Mouse (Mus musculus) left cerebral cortex, postnatal 14 days (tissue): ENCODE results near the gene Erlin1. TPM values are rescaled to one million over a fixed set of nuclear protein-coding genes. Genes with fewer than 3 reads are reported as not detected.

Experiments
- DNase-seq, 2 experiments: peaks; one replicate each; pipeline ENCODE4 v3.0.0; 2021 to 2022; ENCODE audit warnings: low spot score in 2 of 2, mixed read lengths in 1 of 2
- intact Hi-C: fragments of 180-260 bp; cut with DNase I; formaldehyde crosslinking; loops from one replicate; pipeline ENCODE4 v1.15.1; 2025
- total RNA-seq, 2 experiments: library from RNA; stranded (reverse); gene quantifications; 2 replicates each; pipeline ENCODE4 v1.2.3; 2021

The Erlin1 gene
- total RNA-seq, 2 experiments from 2014 or later: 20.1 to 23.2 TPM

- intact Hi-C loops: no loop called here
- DNase-seq: no peak
Measured at GRCm38 (mm10) chr19:44008784-44009183, 60.8 kb downstream of the Erlin1 start.

- intact Hi-C loops: no loop called here
- peak; percentile 25 to 55 for DNase-seq
Measured at GRCm38 (mm10) chr19:44007186-44007585, 62.4 kb downstream of the Erlin1 start.

GRCm38 (mm10) chr19:44005025-44005424 is 64.6 kb downstream of the Erlin1 start:
- intact Hi-C loops: no loop called here

GRCm38 (mm10) chr19:44004261-44004660 is 65.3 kb downstream of the Erlin1 start:
- DNase-seq: no peak
- intact Hi-C loops: no loop called here

More at GRCm38 (mm10) chr19:44005025-44005424, 64.6 kb downstream of the Erlin1 start:
- no peak for DNase-seq

- intact Hi-C loops: no loop called here
- DNase-seq: peak; percentile 35 to 37
Measured at GRCm38 (mm10) chr19:44000720-44001119, 68.9 kb downstream of the Erlin1 start.

- intact Hi-C loops: no loop called here
- DNase-seq: no peak
Measured at GRCm38 (mm10) chr19:44000061-44000460, 69.5 kb downstream of the Erlin1 start.

GRCm38 (mm10) chr19:43998802-43999527 is 70.6 kb downstream of the Erlin1 start:
- DNase-seq: no peak
- intact Hi-C loops: no loop called here

- intact Hi-C loops: no loop called here
- peak; percentile 67 to 74 for DNase-seq
Measured at GRCm38 (mm10) chr19:43998101-43998500, 71.5 kb downstream of the Erlin1 start.

- no peak for DNase-seq
- intact Hi-C loops: no loop called here
Measured at GRCm38 (mm10) chr19:43995427-43995826, 74.2 kb downstream of the Erlin1 start.

GRCm38 (mm10) chr19:43992464-43992863 is 77.1 kb downstream of the Erlin1 start:
- DNase-seq: no peak
- intact Hi-C loops: no loop called here

GRCm38 (mm10) chr19:43990362-43990761 is 79.2 kb downstream of the Erlin1 start:
- intact Hi-C loops: no loop called here
- no peak for DNase-seq

- DNase-seq: no peak
- intact Hi-C loops: no loop called here
Measured at GRCm38 (mm10) chr19:43986069-43986794, 83.4 kb downstream of the Erlin1 start, which contains the start of gene Cpn1. Gene Cpn1 (minus strand): TSS chr19:43986556.

Other genes with a start within 250 kb of the Erlin1 start
- 10 to 100 TPM in 1 of 2 experiments, 1 to 10 TPM in 1; 9.4 to 10.7 TPM for gene Dnmbp, start 129.6 kb downstream of the Erlin1 start, total RNA-seq
- gene Cpn1, start 83.2 kb downstream of the Erlin1 start, total RNA-seq: under 1 TPM; 0.15 to 0.31 TPM
- gene Cyp2c23, start 40.6 kb downstream of the Erlin1 start, total RNA-seq: under 1 TPM; 0.24 to 0.40 TPM
- gene Chuk, start 37.7 kb upstream of the Erlin1 start, total RNA-seq: 10 to 100 TPM; 40.9 to 54.5 TPM
- gene Cwf19l1, start 66.1 kb upstream of the Erlin1 start, total RNA-seq: 10 to 100 TPM; 16.6 to 19.4 TPM
- 10 to 100 TPM; 71.4 to 73.9 TPM for gene Bloc1s2, start 76.7 kb upstream of the Erlin1 start, total RNA-seq
- under 1 TPM in 1 of 2 experiments, not detected in 1; 0.11 TPM for gene Pkd2l1, start 122.7 kb upstream of the Erlin1 start, total RNA-seq
- 1 to 10 TPM; 1.5 to 1.6 TPM for gene Scd3, start 133.5 kb upstream of the Erlin1 start, total RNA-seq
- gene Scd2, start 223.9 kb upstream of the Erlin1 start, total RNA-seq: 100 to 1,000 TPM; 555 to 608 TPM